Mouse (Mus musculus): Measurements from ENCODE around the gene Cdc42bpb. TPM values are rescaled to one million over a fixed set of nuclear protein-coding genes. Genes with fewer than 3 reads are reported as not detected.
A peak's percentile ranks its signal among the peaks of the same experiment; 100 is the strongest.

Cdc42bpb gene
- polyA plus RNA-seq, 2 experiments = 5.3 to 22.5 TPM

GRCm38 (mm10) chr12:111370249-111370648, 7.3 kb downstream of the Cdc42bpb start:
- ATAC-seq (ENCODE audit: insufficient read depth) (peak; percentile 71), DNase-seq (ENCODE audit: low read depth in 3 of 3, low spot score in 3 of 3) (peak in 1 of 3 experiments; percentile 22)
- H3K9me3 ChIP-seq (ENCODE audit: control insufficient read depth, low read length) = no peaks in the 10 kb centered on the region
- peaks cover 0 to 19% of the 10 kb centered on the region in 2 experiments; a peak in 2 of 4 replicates for H3K4me1 ChIP-seq (replicated peaks; ENCODE audit: control insufficient read depth in 2 of 2, insufficient read depth in 2 of 2, low read length in 1 of 2)
- H3K4me2 ChIP-seq (ENCODE audit: low read depth) = no peak overlapping the region
- H3K4me3 ChIP-seq (ENCODE audit: insufficient read depth in 1 of 2, low read depth in 2 of 2, low read length in 2 of 2) = no peak overlapping the region
- no peaks in the 10 kb centered on the region for H3K36me3 ChIP-seq (replicated peaks; ENCODE audit: control insufficient read depth, insufficient read depth, low read depth)
- no peak overlapping the region for H3K9ac ChIP-seq (replicated peaks)
- H3K27me3 ChIP-seq (ENCODE audit: control insufficient read depth, insufficient read depth, low read length) = no peaks in the 10 kb centered on the region
- WGBS (ENCODE audit: insufficient replicate concordance) = 17% methylated on average over 4 of the region's 4 CpGs
- H3K27ac ChIP-seq = no peak overlapping the region
- TF ChIP-seq EP300 (IDR thresholded peaks at IDR 0.05; ENCODE audit: low read depth) (no peak), CTCF (IDR thresholded peaks at IDR 0.05; ENCODE audit: low read depth) (peak; percentile 43; the same call in 1 of the 2 replicates)

DNA sequence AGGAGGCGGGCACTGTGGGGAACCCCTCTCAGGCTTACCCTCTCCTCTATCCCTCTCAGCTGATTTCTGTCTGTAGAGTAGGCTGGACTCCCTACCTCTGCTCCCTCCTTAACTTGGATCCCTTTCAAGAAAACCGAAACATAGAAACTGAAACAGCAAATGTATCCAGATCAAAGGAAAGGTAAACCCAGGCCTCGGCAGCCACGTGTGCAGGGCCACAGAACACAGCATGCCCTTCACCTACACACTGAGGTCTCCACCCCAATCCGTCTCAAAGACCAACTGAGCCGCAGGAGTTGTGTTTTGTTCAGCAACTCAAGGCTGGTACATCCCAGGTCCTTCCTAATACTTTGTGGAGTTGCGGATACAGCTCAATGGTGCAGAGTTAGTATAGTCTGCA, 10.5 kb downstream of the Cdc42bpb start:
- Histone ChIP-seq H3K4me3 (ENCODE audit: insufficient read depth in 1 of 2, low read depth in 2 of 2, low read length in 2 of 2) (no peak overlapping the region), H3K27ac (no peak overlapping the region), H3K4me2 (ENCODE audit: low read depth) (no peak overlapping the region), H3K9me3 (ENCODE audit: control insufficient read depth, low read length) (no peaks in the 10 kb centered on the region), H3K4me1 (replicated peaks; ENCODE audit: control insufficient read depth in 2 of 2, insufficient read depth in 2 of 2, low read length in 1 of 2) (peaks cover 0 to 18% of the 10 kb centered on the region in 2 experiments; a peak in 2 of 4 replicates), H3K27me3 (ENCODE audit: control insufficient read depth, insufficient read depth, low read length) (no peaks in the 10 kb centered on the region), H3K9ac (replicated peaks) (no peak overlapping the region), H3K36me3 (replicated peaks; ENCODE audit: control insufficient read depth, insufficient read depth, low read depth) (no peaks in the 10 kb centered on the region)
- TF ChIP-seq CTCF (IDR thresholded peaks at IDR 0.05; ENCODE audit: low read depth) = no peak
- no peak for DNase-seq (ENCODE audit: low read depth in 3 of 3, low spot score in 3 of 3)
- ATAC-seq (ENCODE audit: insufficient read depth) = no peak
- 60% methylated on average over 7 of the region's 7 CpGs for WGBS (ENCODE audit: insufficient replicate concordance)

DNA sequence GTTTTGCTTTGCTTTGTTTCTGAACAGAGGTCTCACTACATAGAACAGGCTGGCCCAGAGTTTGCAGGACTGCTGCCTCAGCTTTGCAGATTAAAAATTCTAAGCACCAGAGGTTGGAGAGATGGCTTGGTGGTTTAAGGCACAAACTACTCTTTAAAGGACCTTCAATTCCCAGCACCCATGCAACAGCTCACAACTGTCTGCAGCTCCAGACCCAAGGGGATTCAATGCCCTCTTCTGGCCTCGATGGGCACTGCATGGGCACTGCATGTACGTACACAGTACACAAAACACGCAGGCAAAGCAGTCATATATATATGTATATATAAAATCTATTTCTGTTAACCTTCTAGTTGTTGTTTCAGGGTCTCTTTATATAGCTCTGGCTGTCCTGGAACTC, 13.3 kb downstream of the Cdc42bpb start:
- Histone ChIP-seq H3K27me3 (ENCODE audit: control insufficient read depth, insufficient read depth, low read length) (no peaks in the 10 kb centered on the region), H3K9ac (replicated peaks) (no peak overlapping the region), H3K9me3 (ENCODE audit: control insufficient read depth, low read length) (no peaks in the 10 kb centered on the region), H3K4me2 (ENCODE audit: low read depth) (no peak overlapping the region), H3K27ac (no peak overlapping the region), H3K36me3 (replicated peaks; ENCODE audit: control insufficient read depth, insufficient read depth, low read depth) (no peaks in the 10 kb centered on the region), H3K4me1 (replicated peaks; ENCODE audit: control insufficient read depth in 2 of 2, insufficient read depth in 2 of 2, low read length in 1 of 2) (peaks cover 0 to 3% of the 10 kb centered on the region in 2 experiments; a peak in 1 of 4 replicates), H3K4me3 (ENCODE audit: insufficient read depth in 1 of 2, low read depth in 2 of 2, low read length in 2 of 2) (no peak overlapping the region)
- ATAC-seq (ENCODE audit: insufficient read depth) = no peak
- WGBS (ENCODE audit: insufficient replicate concordance) = 78% methylated on average over 3 of the region's 3 CpGs
- TF ChIP-seq CTCF (IDR thresholded peaks at IDR 0.05; ENCODE audit: low read depth) = peak; percentile 54
- no peak for TF ChIP-seq EP300 (IDR thresholded peaks at IDR 0.05; ENCODE audit: low read depth)
- DNase-seq (ENCODE audit: low read depth in 3 of 3, low spot score in 3 of 3) = no peak

DNA sequence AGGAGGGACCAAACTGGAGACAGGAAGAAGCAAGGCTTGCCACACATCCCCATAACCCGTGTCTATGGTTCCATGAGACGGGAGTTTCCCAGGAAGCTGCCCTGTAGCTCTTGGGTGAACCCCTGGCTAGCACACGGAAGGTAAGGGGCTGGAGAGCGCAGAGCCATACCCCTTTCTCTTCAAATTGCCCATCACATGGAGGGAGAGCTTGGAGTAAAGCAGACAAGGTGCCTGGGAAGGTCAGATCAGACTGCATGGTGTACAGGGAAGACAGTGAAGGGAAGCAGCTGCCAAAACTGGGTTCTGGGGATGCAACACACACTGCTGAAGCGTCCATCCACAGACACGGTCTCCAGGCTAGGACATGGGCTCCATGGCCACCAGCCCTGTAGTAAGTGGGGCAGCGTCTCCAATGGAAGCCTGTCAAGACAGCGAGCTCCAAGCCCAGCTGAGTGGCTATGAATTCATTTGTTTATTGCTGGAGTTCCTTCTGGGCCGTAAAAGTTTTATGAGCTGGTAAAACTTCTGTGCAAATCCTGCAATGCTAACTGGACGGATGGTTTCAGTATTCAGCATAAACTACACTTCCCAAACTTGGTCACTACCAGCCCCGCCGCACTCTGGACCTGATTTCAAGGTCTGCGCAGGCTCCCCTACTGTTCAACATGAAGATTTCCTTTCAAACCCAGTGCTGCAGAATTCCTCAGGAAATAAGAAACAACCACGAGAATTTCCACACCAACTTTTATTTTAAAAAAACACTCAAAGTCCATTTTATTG, 16.0 kb downstream of the Cdc42bpb start:
- TF ChIP-seq CTCF (IDR thresholded peaks at IDR 0.05; ENCODE audit: low read depth) = no peak
- WGBS (ENCODE audit: insufficient replicate concordance) = 62% methylated on average over 14 of the region's 14 CpGs
- no peak overlapping the region for H3K27ac ChIP-seq
- no peak overlapping the region for H3K9ac ChIP-seq (replicated peaks)
- no peak for ATAC-seq (ENCODE audit: insufficient read depth)
- no peaks in the 10 kb centered on the region for H3K9me3 ChIP-seq (ENCODE audit: control insufficient read depth, low read length)
- no peaks in the 10 kb centered on the region; a peak in 1 of 4 replicates for H3K4me1 ChIP-seq (replicated peaks; ENCODE audit: control insufficient read depth in 2 of 2, insufficient read depth in 2 of 2, low read length in 1 of 2)
- H3K4me3 ChIP-seq (ENCODE audit: insufficient read depth in 1 of 2, low read depth in 2 of 2, low read length in 2 of 2) = no peak overlapping the region
- H3K36me3 ChIP-seq (replicated peaks; ENCODE audit: control insufficient read depth, insufficient read depth, low read depth) = no peaks in the 10 kb centered on the region
- no peak for DNase-seq (ENCODE audit: low read depth in 3 of 3, low spot score in 3 of 3)
- H3K4me2 ChIP-seq (ENCODE audit: low read depth) = no peak overlapping the region
- H3K27me3 ChIP-seq (ENCODE audit: control insufficient read depth, insufficient read depth, low read length) = no peaks in the 10 kb centered on the region

DNA sequence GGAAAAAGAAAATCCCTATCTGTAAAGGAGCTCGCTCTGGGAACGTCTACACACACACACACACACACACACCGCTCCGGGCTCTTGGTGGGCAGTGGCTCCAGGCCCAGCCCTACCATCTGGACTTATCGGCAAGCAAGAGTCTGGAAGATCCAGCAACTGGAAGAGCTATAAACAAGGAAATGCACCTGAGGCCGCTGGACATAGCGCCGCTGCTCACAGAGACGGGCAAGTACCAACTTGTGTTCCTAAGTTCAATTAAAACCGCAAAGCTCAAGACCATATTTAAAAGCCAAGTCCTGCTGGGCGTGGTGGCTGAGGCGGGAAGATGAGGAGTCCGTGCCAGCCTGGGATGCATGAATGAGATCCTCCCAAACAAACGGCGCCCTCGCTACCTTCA, 16.8 kb downstream of the Cdc42bpb start:
- DNase-seq (ENCODE audit: low read depth in 3 of 3, low spot score in 3 of 3) = no peak
- WGBS (ENCODE audit: insufficient replicate concordance) = 78% methylated on average over 16 of the region's 16 CpGs
- H3K36me3 ChIP-seq (replicated peaks; ENCODE audit: control insufficient read depth, insufficient read depth, low read depth) = no peaks in the 10 kb centered on the region

More for the DNA sequence above, 16.8 kb downstream of the Cdc42bpb start:
- no peaks in the 10 kb centered on the region for H3K27me3 ChIP-seq (ENCODE audit: control insufficient read depth, insufficient read depth, low read length)
- H3K27ac ChIP-seq = no peak overlapping the region
- H3K4me1 ChIP-seq (replicated peaks; ENCODE audit: control insufficient read depth in 2 of 2, insufficient read depth in 2 of 2, low read length in 1 of 2) = no peaks in the 10 kb centered on the region; a peak in 1 of 4 replicates
- no peak for ATAC-seq (ENCODE audit: insufficient read depth)
- no peaks in the 10 kb centered on the region for H3K9me3 ChIP-seq (ENCODE audit: control insufficient read depth, low read length)
- no peak overlapping the region for H3K4me3 ChIP-seq (ENCODE audit: insufficient read depth in 1 of 2, low read depth in 2 of 2, low read length in 2 of 2)
- no peak overlapping the region for H3K9ac ChIP-seq (replicated peaks)
- no peak overlapping the region for H3K4me2 ChIP-seq (ENCODE audit: low read depth)
- TF ChIP-seq CTCF (IDR thresholded peaks at IDR 0.05; ENCODE audit: low read depth) (no peak), EP300 (IDR thresholded peaks at IDR 0.05; ENCODE audit: low read depth) (no peak)
